Mouse (Mus musculus) C2C12 (cell line): ENCODE results near the gene Bcl2l1. TPM values are rescaled to one million over a fixed set of nuclear protein-coding genes. Genes with fewer than 3 reads are reported as not detected.

ENCODE experiments used
- microRNA-seq: library from miRNA; unstranded; fragments of <30 nt; microRNA quantifications from one replicate; pipeline ENCODE4, GENCODE M21; 2019; ENCODE audit warnings: borderline microRNAs expressed
- polyA plus RNA-seq: library from polyadenylated mRNA; unstranded; fragments of >200 nt; fragmentation: generic; extraction: Trizol; gene quantifications from one replicate; pipeline ENCODE4 v1.2.1, GENCODE M21; 2012; ENCODE audit warnings: missing spikeins

The Bcl2l1 gene
- polyA plus RNA-seq, 1 experiment: 67.3 TPM

Small RNAs within 50 kb of the gene (microRNA-seq; reads per million reads assigned to microRNA genes)
- gene Gm23802: not detected
- 2.1 reads per million, percentile 40 among the genes with 10 or more reads in this experiment for gene Mir5622

Other genes with a start within 250 kb of the Bcl2l1 start
- not detected for gene Defb45, start 232.3 kb downstream of the Bcl2l1 start, polyA plus RNA-seq
- not detected for gene Defb36, start 227.4 kb downstream of the Bcl2l1 start, polyA plus RNA-seq
- 3.6 TPM for gene Defb25, start 208.7 kb downstream of the Bcl2l1 start, polyA plus RNA-seq
- 38.7 TPM for gene Rem1, start 204.8 kb downstream of the Bcl2l1 start, polyA plus RNA-seq
- 136 TPM for gene H13, start 162.3 kb downstream of the Bcl2l1 start, polyA plus RNA-seq
- gene Mcts2, start 144.7 kb downstream of the Bcl2l1 start, polyA plus RNA-seq: 24.7 TPM
- 503 TPM for gene Id1, start 95.5 kb downstream of the Bcl2l1 start, polyA plus RNA-seq
- 0.39 TPM for gene Cox4i2, start 77.6 kb downstream of the Bcl2l1 start, polyA plus RNA-seq
- gene Tpx2, start 16.2 kb upstream of the Bcl2l1 start, polyA plus RNA-seq: 54.8 TPM
- 3.9 TPM for gene Mylk2, start 79.6 kb upstream of the Bcl2l1 start, polyA plus RNA-seq
- gene Foxs1, start 101.5 kb upstream of the Bcl2l1 start, polyA plus RNA-seq: 55.0 TPM
- 0.06 TPM for gene Dusp15, start 120.0 kb upstream of the Bcl2l1 start, polyA plus RNA-seq
- gene Ttll9, start 130.8 kb upstream of the Bcl2l1 start, polyA plus RNA-seq: 0.16 TPM
- 61.2 TPM for gene Pdrg1, start 183.7 kb upstream of the Bcl2l1 start, polyA plus RNA-seq
- gene Xkr7, start 200.1 kb upstream of the Bcl2l1 start, polyA plus RNA-seq: not detected
- gene Ccm2l, start 234.2 kb upstream of the Bcl2l1 start, polyA plus RNA-seq: not detected